Mouse (Mus musculus) adrenal gland, postnatal 10 days (tissue): ENCODE measurements at regions not wholly inside any gene's neighbourhood (a gene's known extent, or its start where the extent isn't known, plus 50 kb on each side); places are given as distances from the start of the nearest gene placed in this dataset.

ENCODE experiments used
- DNase-seq: peaks from one replicate; pipeline ENCODE4 v3.0.0; 2021; ENCODE audit warnings: mixed read lengths

GRCm38 (mm10) chr12:45929001-45929759, 854.7 kb upstream of the Stxbp6 start:
- no peak for DNase-seq
